Mouse (Mus musculus) thymus, adult 2 months (tissue): Measurements from ENCODE around the gene Krt23. TPM values are rescaled to one million over a fixed set of nuclear protein-coding genes. Genes with fewer than 3 reads are reported as not detected.

Source experiments
- DNase-seq: peaks from one replicate; pipeline ENCODE4 v3.0.0; 2021
- H3K27ac ChIP-seq: fragments of 200-500 bp; 2 replicates; pipeline ENCODE4 v1.5.1; 2012; ENCODE audit warnings: low read length, control low read depth; ENCODE audit not compliant: control insufficient read depth, insufficient read depth
- H3K27me3 ChIP-seq: fragments of 200-500 bp; 2 replicates; pipeline ENCODE4 v1.6.1; 2012; ENCODE audit warnings: mild to moderate bottlenecking, low read length, moderate library complexity, mixed read lengths; ENCODE audit not compliant: control insufficient read depth, insufficient read depth
- H3K36me3 ChIP-seq: fragments of 200-500 bp; 2 replicates; pipeline ENCODE4 v1.6.1; 2012; ENCODE audit warnings: mild to moderate bottlenecking, low read length, moderate library complexity; ENCODE audit not compliant: control insufficient read depth, insufficient read depth
- H3K4me1 ChIP-seq: fragments of 200-500 bp; replicated peaks from 2 replicates; pipeline ENCODE4 v1.6.1; 2012; ENCODE audit warnings: low read length; ENCODE audit not compliant: control insufficient read depth, insufficient read depth
- H3K4me3 ChIP-seq: fragments of 200-500 bp; 2 replicates; pipeline ENCODE4 v1.5.1; 2012; ENCODE audit warnings: mild to moderate bottlenecking, low read length, control low read depth, moderate library complexity; ENCODE audit not compliant: control insufficient read depth, insufficient read depth
- CTCF ChIP-seq: fragments of 200-500 bp; IDR thresholded peaks from 2 replicates; pipeline ENCODE4 v1.5.1; 2012; ENCODE audit warnings: mild to moderate bottlenecking, control low read depth, low read length, moderate library complexity, borderline replicate concordance; ENCODE audit not compliant: control insufficient read depth, poor library complexity, insufficient read depth; ENCODE audit errors: extremely low read depth
- POLR2A ChIP-seq: fragments of 200-500 bp; IDR thresholded peaks from 2 replicates; pipeline ENCODE4 v1.6.1; 2012; ENCODE audit warnings: mild to moderate bottlenecking, low read length, control low read depth, moderate library complexity; ENCODE audit not compliant: control insufficient read depth, poor library complexity, insufficient read depth; ENCODE audit errors: extremely low read depth
- WGBS: fragments of 180-500 bp; shearing (Covaris S2); methylation state at CpG from one replicate; pipeline ENCODE4 v1.1.7; 2018; 5-methylcytosine and 5-hydroxymethylcytosine counted together
- polyA plus RNA-seq: library from polyadenylated mRNA; depleted of rRNA; stranded (reverse); fragments of >200 nt; gene quantifications from 2 replicates; pipeline ENCODE4 v1.2.3, GENCODE M21; 2012; rRNA removed

Gene Krt23
- 1.5 and 1.7 TPM in 2 replicates for polyA plus RNA-seq

DNA sequence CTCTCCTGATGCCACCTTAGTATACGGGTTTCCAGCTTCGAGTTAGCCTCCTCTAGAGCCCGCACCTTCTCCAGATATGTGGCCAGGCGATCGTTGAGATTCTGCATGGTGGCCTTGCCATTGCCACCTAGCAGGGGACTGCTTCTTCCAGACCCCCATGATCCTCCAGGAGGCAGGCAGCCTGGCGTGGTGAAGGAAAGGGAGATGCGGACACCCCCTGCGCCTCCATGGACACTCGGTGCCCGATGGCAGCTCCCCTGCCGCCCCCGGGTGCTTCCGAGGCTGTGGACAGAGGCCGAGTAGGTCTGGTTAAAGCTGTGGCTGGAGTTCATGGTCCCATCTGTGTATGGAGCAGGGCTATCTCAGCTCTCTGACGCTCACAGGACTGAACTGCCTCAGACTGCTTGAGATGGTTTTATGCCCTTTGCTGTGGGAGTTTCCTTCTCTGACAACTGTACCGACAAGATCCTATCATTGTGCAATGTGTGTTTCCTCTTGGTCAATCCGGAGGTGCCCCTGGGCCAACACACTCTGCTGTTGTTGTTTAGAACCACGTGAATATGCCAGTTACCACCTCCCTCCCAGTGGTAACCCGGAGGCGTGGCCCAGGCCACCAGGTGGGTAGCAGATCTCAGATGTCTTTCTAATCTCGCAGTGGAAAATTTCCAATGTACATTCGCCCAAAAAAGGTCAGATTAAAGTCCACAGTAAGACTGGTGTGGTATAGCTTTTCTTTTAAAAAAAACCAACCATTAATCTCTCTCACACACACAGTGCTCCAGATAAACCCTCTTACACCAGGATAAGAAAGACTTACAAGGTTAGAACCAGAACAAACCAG is at the start of gene Krt23:
Krt23 (minus strand) TSS at position 405 of the 841 bp plus-strand sequence.
- Histone ChIP-seq H3K27me3 (no peaks in the 10 kb centered on the region), H3K4me3 (no peak within 1 kb of the TSS), H3K4me1 (no peaks in the 10 kb centered on the region), H3K36me3 (no peaks in the 10 kb centered on the region), H3K27ac (no peak within 1 kb of the TSS)
- TF ChIP-seq CTCF: no peak
- TF ChIP-seq POLR2A: no peak
- WGBS: 80% methylated on average over 22 of the region's 22 CpGs
- DNase-seq: no peak

DNA sequence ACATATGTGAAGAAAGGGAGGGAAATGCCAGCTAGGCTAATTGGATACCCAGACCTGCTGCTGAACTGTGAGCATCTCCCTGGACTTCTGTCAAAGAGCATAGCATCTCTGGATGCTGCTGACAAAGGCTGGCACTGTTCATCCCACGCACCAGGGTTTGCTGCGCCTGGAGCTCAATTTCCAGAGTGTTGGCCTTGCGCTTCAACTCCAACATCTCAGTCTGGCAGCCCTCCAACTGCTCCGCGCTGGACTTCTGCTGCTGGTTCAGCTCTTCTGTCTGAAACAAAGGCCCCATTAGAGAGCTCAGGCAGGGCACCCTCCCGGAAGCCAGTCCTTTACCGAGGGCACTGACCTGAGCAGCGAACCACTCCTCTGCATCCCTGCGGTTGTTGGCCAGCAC is 46.8 kb upstream of the Krt23 start:
- Histone ChIP-seq H3K27ac (no peak overlapping the region), H3K4me1 (no peaks in the 10 kb centered on the region), H3K36me3 (no peaks in the 10 kb centered on the region), H3K27me3 (no peaks in the 10 kb centered on the region), H3K4me3 (no peak overlapping the region)
- 92% methylated on average over 9 of the region's 9 CpGs for WGBS
- no peak for DNase-seq
- TF ChIP-seq POLR2A (no peak), CTCF (no peak)

DNA sequence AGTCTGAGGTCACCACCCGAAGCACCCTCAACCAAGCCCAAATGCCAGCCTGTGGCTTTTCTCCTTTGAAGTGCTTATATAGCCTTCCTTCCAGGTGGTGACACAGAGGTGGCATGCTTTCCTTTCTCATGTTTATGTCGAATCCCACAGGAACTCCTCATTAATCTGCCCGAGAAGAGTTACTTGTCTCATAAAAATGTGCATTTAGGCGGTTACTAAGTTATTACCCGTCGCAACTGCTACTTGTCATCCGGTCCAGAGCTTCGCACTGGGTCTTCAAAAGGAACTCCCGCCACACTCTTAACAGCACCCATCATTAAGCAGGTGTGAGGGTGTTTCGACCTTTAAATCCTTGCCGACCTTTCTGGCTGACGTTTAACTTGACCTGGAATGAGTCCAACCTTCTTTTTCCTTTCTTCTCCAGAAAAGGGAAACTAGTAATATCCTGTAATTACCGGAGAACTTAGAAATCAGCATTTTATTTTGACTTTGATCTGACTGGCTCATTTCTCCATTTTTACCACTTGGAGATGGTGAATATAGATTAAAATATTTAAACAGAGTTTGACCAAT is 28.4 kb upstream of the Krt23 start, which contains the start of gene Krt39:
Krt39 (minus strand) TSS at position 51 of the 573 bp plus-strand sequence.
- Histone ChIP-seq H3K4me1 (no peaks in the 10 kb centered on the region), H3K36me3 (no peaks in the 10 kb centered on the region), H3K27me3 (no peaks in the 10 kb centered on the region), H3K4me3 (no peak within 1 kb of the TSS), H3K27ac (no peak within 1 kb of the TSS)
- 82% methylated on average over 13 of the region's 13 CpGs for WGBS
- no peak for DNase-seq
- TF ChIP-seq CTCF: no peak
- TF ChIP-seq POLR2A: no peak

DNA sequence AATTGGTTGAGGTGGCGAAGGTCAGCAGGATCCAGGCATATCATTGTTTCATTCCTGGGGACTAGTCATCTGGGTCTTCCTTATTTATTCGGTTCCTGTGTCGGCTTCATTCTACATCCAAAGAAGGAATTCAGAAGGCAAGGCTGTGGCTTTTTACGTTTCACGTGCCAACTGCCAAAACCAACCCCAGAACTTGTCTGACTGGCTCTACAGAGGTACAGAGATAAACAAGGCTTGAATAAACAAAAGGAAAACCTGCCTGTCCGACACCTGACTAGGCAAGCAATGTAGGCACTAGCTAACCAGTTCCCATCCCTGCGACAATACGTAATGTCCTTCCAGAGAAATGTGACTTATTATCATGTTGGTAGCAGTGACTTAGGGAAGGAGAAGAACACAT is 21.2 kb upstream of the Krt23 start:
- Histone ChIP-seq H3K4me3 (no peak overlapping the region), H3K4me1 (no peaks in the 10 kb centered on the region), H3K27ac (no peak overlapping the region), H3K27me3 (no peaks in the 10 kb centered on the region), H3K36me3 (no peaks in the 10 kb centered on the region)
- TF ChIP-seq POLR2A: no peak
- TF ChIP-seq CTCF: no peak
- WGBS: 90% methylated on average over 8 of the region's 8 CpGs
- no peak for DNase-seq

DNA sequence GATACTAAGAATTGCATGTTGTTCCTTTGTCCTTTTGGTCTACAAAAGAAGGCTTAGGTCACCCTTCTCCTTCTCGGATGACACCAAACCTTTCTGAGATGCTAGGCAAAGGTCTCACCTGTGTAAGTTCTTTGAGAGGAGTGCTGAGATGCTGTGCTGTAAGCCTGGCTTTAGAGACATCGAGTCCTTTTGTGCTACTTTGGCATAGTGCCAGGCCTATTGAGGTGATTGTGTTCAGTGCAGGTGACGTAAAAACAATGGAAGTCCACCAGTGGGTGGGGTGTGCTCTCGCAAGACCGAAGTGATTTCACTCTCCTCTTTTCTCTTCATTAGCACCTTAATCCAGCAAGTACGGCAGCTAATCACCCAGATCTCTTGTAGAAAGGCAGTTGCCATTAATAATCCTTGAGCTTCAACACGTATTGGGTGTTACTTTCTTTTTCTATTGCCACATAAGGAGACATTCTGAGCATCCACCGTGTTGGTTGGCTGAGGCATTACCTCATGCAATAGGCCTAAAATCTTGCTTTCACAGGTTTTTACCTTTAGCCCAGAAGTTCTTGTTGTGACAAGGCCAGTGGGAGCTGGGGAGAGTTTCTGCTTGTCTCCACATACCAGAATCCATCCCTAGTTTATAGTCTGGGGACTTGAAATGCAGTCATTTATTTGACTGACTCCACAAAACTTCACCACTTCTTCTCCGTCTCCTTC is 7.3 kb upstream of the Krt23 start:
- no peak for DNase-seq
- H3K27ac ChIP-seq: no peak overlapping the region
- TF ChIP-seq POLR2A (no peak), CTCF (no peak)
- H3K4me3 ChIP-seq: no peak overlapping the region
- 84% methylated on average over 9 of the region's 9 CpGs for WGBS
- no peaks in the 10 kb centered on the region for H3K4me1 ChIP-seq
- H3K36me3 ChIP-seq: no peaks in the 10 kb centered on the region
- no peaks in the 10 kb centered on the region for H3K27me3 ChIP-seq

DNA sequence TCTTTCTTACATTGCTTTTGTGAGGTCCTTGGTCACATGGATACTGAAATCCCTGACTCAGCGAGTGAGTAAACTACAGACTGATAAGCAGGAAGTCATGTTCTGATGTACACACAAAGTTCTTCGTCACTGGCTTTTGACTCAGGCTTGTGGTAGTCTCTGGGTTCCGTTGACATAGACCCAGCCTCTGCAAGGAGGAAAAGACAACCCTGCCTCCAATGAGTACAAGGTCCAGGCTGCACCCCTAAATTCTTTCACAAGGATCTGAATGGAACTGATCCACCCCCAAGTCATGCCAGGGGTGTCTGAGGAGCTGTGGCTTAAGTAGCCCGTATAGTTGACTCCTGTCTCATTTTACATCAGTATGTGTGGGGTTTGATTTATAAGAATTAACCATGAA is 3.5 kb upstream of the Krt23 start:
- TF ChIP-seq CTCF (no peak), POLR2A (no peak)
- Histone ChIP-seq H3K27ac (no peak overlapping the region), H3K27me3 (no peaks in the 10 kb centered on the region), H3K4me3 (no peak overlapping the region), H3K4me1 (no peaks in the 10 kb centered on the region), H3K36me3 (no peaks in the 10 kb centered on the region)
- no peak for DNase-seq
- WGBS: 83% methylated on average over 4 of the region's 4 CpGs
